Mouse (Mus musculus): ENCODE measurements around the gene Camkk2. TPM values are rescaled to one million over a fixed set of nuclear protein-coding genes. Genes with fewer than 3 reads are reported as not detected.

The Camkk2 gene
- 57.2 and 59.2 TPM in 2 replicates for polyA plus RNA-seq (2014; fragmentation: Nextera tagmentation; extraction: Ambion mirVana)

DNA sequence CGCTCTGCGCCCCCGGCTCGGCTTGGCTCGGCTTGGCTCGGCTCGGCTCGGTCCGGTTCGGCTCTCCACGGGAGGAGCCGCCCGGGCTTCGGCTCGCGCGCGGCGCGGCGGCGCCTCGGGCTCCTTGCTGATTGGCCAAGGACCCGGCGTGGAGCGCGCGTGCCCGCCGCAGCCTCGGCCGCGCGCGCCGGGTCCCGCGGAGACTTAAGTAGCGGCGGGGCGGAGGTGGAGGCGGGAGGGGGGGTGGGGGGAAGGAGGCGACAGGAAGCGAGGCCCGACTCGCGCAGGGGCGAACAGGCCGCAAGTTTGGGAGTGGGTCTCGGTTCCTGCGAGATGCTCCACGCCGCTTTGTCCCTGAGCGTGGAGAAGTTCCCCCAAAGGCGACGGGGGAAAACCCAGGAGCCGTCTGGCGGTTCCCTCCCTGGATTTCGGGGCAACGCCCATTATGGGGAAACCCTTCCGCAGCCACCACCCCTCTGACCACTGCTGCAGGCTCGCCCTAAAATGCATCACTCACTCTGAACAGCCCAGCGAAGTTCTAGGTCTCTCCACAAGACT, at the start of gene Camkk2:
Gene Camkk2 (minus strand): TSS at position 133 of the 558 bp plus-strand sequence.
- DNase-seq (ENCODE audit: low spot score) (peak; percentile 91), ATAC-seq (ENCODE audit: low FRiP score) (peak; percentile 88)
- Histone ChIP-seq H3K27ac (peak within 1 kb of the TSS; percentile 67), H3K27me3 (ENCODE audit: control insufficient read depth, insufficient read depth, low read length) (no peaks in the 10 kb centered on the region), H3K9ac (peak within 1 kb of the TSS; percentile 90), H3K4me2 (replicated peaks) (peak within 1 kb of the TSS; percentile 95), H3K4me3 (replicated peaks; ENCODE audit: low read length) (peak within 1 kb of the TSS; percentile 80), H3K4me1 (replicated peaks; ENCODE audit: control insufficient read depth, insufficient read depth, low read length) (0 out of 2 replicates have a peak, but pooled peaks cover 12% of the 10 kb centered on the region), H3K9me3 (ENCODE audit: control insufficient read depth, low read length) (no peaks in the 10 kb centered on the region), H3K36me3 (replicated peaks; ENCODE audit: control insufficient read depth, insufficient read depth) (no peaks in the 10 kb centered on the region)
- WGBS = 0% methylated on average over 53 of the region's 63 CpGs

GRCm38 (mm10) chr5:122825099-122825498, 45.9 kb upstream of the Camkk2 start:
- Histone ChIP-seq H3K4me3 (replicated peaks; ENCODE audit: low read length) (no peak overlapping the region), H3K36me3 (replicated peaks; ENCODE audit: control insufficient read depth, insufficient read depth) (no peaks in the 10 kb centered on the region), H3K27me3 (ENCODE audit: control insufficient read depth, insufficient read depth, low read length) (no peaks in the 10 kb centered on the region), H3K9me3 (ENCODE audit: control insufficient read depth, low read length) (no peaks in the 10 kb centered on the region), H3K4me2 (replicated peaks) (no peak overlapping the region), H3K27ac (no peak overlapping the region), H3K4me1 (replicated peaks; ENCODE audit: control insufficient read depth, insufficient read depth, low read length) (peaks cover 2% of the 10 kb centered on the region), H3K9ac (no peak overlapping the region)
- WGBS = 85% methylated on average over 8 of the region's 8 CpGs
- ATAC-seq (ENCODE audit: low FRiP score) = no peak
- no peak for DNase-seq (ENCODE audit: low spot score)

DNA sequence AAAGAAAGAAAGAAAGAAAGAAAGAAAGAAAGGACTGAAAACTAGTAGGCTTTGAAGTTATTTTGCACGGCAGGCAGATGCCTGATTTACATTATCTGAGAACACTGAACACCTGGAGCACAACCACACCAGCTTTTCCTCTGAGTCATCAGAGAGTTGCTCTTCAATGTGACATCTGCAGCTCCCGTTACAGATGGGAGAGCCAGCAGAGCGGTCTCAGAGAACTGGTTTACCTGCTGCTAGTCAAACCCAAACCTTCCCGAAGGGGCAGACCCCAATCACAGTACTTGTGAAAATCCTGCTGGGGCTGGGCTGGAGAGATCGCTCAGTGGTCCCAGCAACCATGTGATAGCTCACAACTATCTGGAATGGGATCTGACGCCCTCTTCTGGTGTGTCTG, 45.2 kb upstream of the Camkk2 start:
- peaks cover under 1% of the 10 kb centered on the region; the same call in 1 of the 2 replicates for H3K36me3 ChIP-seq (replicated peaks; ENCODE audit: control insufficient read depth, insufficient read depth)
- no peak for ATAC-seq (ENCODE audit: low FRiP score)
- H3K4me2 ChIP-seq (replicated peaks) = no peak overlapping the region
- no peak overlapping the region for H3K27ac ChIP-seq
- no peaks in the 10 kb centered on the region for H3K27me3 ChIP-seq (ENCODE audit: control insufficient read depth, insufficient read depth, low read length)
- H3K9ac ChIP-seq = no peak overlapping the region
- no peaks in the 10 kb centered on the region for H3K9me3 ChIP-seq (ENCODE audit: control insufficient read depth, low read length)
- H3K4me3 ChIP-seq (replicated peaks; ENCODE audit: low read length) = no peak overlapping the region
- DNase-seq (ENCODE audit: low spot score) = no peak
- H3K4me1 ChIP-seq (replicated peaks; ENCODE audit: control insufficient read depth, insufficient read depth, low read length) = peaks cover 9% of the 10 kb centered on the region
- WGBS = 67% methylated on average over 6 of the region's 6 CpGs

DNA sequence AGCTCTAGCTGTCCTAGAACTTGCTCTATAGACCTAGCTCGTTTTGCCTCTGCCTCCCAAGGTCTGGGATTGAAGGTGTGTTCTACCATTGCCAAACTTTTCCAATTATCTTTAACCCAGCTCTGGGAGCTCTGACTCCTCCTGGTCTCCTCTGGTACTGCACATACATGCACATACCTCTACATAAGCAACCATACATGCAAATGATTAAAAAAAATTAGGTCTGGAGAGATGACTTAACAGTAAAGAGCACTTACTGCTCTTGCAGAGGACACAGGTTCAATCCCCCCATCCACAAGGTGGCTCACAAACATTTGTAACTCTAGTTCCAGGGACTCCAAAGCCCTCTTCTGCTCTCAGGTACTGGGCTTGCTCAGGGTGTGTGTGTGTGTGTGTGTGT, 44.8 kb upstream of the Camkk2 start:
- Histone ChIP-seq H3K27ac (no peak overlapping the region), H3K27me3 (ENCODE audit: control insufficient read depth, insufficient read depth, low read length) (no peaks in the 10 kb centered on the region), H3K9ac (no peak overlapping the region), H3K4me3 (replicated peaks; ENCODE audit: low read length) (no peak overlapping the region), H3K9me3 (ENCODE audit: control insufficient read depth, low read length) (no peaks in the 10 kb centered on the region), H3K4me2 (replicated peaks) (no peak overlapping the region), H3K4me1 (replicated peaks; ENCODE audit: control insufficient read depth, insufficient read depth, low read length) (peaks cover 13% of the 10 kb centered on the region), H3K36me3 (replicated peaks; ENCODE audit: control insufficient read depth, insufficient read depth) (peaks cover 6% of the 10 kb centered on the region; the same call in 1 of the 2 replicates)
- no peak for DNase-seq (ENCODE audit: low spot score)
- WGBS = 62% methylated on average over 1 of the region's 1 CpGs
- no peak for ATAC-seq (ENCODE audit: low FRiP score)

GRCm38 (mm10) chr5:122822441-122822840, 43.2 kb upstream of the Camkk2 start:
- Histone ChIP-seq H3K27ac (no peak overlapping the region), H3K4me1 (replicated peaks; ENCODE audit: control insufficient read depth, insufficient read depth, low read length) (peaks cover 13% of the 10 kb centered on the region), H3K36me3 (replicated peaks; ENCODE audit: control insufficient read depth, insufficient read depth) (peaks cover 21% of the 10 kb centered on the region), H3K27me3 (ENCODE audit: control insufficient read depth, insufficient read depth, low read length) (no peaks in the 10 kb centered on the region), H3K4me3 (replicated peaks; ENCODE audit: low read length) (no peak overlapping the region), H3K9me3 (ENCODE audit: control insufficient read depth, low read length) (no peaks in the 10 kb centered on the region), H3K9ac (no peak overlapping the region), H3K4me2 (replicated peaks) (no peak overlapping the region)
- WGBS = 91% methylated on average over 4 of the region's 4 CpGs
- DNase-seq (ENCODE audit: low spot score) (no peak), ATAC-seq (ENCODE audit: low FRiP score) (no peak)

- Histone ChIP-seq H3K36me3 (replicated peaks; ENCODE audit: control insufficient read depth, insufficient read depth) (peaks cover 29% of the 10 kb centered on the region), H3K27ac (peak overlapping the region; percentile 93), H3K4me3 (replicated peaks; ENCODE audit: low read length) (peak overlapping the region; percentile 62), H3K4me2 (replicated peaks) (peak overlapping the region; percentile 72), H3K27me3 (ENCODE audit: control insufficient read depth, insufficient read depth, low read length) (no peaks in the 10 kb centered on the region), H3K4me1 (replicated peaks; ENCODE audit: control insufficient read depth, insufficient read depth, low read length) (peaks cover 13% of the 10 kb centered on the region), H3K9me3 (ENCODE audit: control insufficient read depth, low read length) (no peaks in the 10 kb centered on the region), H3K9ac (peak overlapping the region; percentile 72)
- WGBS = under 1% methylated on average over 10 of the region's 10 CpGs
- ATAC-seq (ENCODE audit: low FRiP score) (peak; percentile 47), DNase-seq (ENCODE audit: low spot score) (no peak)
Measured at GRCm38 (mm10) chr5:122821524-122821885, 42.3 kb upstream of the Camkk2 start.

DNA sequence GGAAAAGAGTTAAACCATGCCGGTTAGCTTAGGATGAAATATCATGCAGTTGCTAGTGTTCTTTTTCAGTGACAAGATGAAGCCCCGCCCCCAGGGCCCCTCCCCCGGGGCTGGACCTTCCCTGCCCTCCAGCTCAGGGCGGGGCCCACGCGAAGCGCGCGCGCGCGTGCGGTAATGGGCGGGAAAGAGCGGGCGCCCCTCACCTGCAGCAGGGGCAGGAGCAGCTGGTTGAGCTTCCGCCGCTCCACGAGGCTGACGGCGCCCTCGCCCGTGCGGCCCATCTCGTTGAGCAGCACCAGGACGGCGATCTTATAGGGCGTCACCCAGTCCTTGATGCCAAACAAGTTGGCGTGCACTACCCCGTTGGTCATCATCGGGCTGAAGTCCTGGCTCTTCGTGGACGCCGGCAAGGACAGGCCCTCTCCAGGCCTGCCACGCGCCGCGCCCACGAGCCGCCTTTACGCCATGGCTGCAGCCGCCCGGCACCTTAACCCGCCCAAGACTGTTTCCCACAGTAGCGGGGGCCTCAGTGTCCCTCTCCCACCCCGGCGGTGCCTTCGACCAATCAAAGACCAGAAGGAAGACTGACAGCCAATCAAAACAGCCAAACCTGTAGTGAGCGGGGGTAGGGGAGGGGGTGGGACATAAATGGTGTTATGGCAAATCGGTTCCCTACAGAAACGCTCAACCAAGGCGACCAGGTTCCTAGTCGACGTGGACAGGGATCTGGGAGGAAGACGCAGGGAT, 41.7 kb upstream of the Camkk2 start, which contains the start of gene Anapc5:
Gene Anapc5 (minus strand): TSS at position 563 of the 747 bp plus-strand sequence.
- H3K4me1 ChIP-seq (replicated peaks; ENCODE audit: control insufficient read depth, insufficient read depth, low read length) = peaks cover 13% of the 10 kb centered on the region
- peak within 1 kb of the TSS; percentile 72 for H3K4me2 ChIP-seq (replicated peaks)
- peaks cover 35% of the 10 kb centered on the region for H3K36me3 ChIP-seq (replicated peaks; ENCODE audit: control insufficient read depth, insufficient read depth)
- ATAC-seq (ENCODE audit: low FRiP score) = peak; percentile 100
- DNase-seq (ENCODE audit: low spot score) = peak; percentile 92
- no peaks in the 10 kb centered on the region for H3K27me3 ChIP-seq (ENCODE audit: control insufficient read depth, insufficient read depth, low read length)
- peak within 1 kb of the TSS; percentile 93 for H3K27ac ChIP-seq
- H3K9ac ChIP-seq = peak within 1 kb of the TSS; percentile 72
- H3K4me3 ChIP-seq (replicated peaks; ENCODE audit: low read length) = peak within 1 kb of the TSS; percentile 62
- WGBS = 0% methylated on average over 55 of the region's 55 CpGs
- H3K9me3 ChIP-seq (ENCODE audit: control insufficient read depth, low read length) = no peaks in the 10 kb centered on the region

- H3K4me2 ChIP-seq (replicated peaks) = no peak overlapping the region
- no peaks in the 10 kb centered on the region for H3K9me3 ChIP-seq (ENCODE audit: control insufficient read depth, low read length)
- H3K9ac ChIP-seq = no peak overlapping the region
- no peaks in the 10 kb centered on the region for H3K4me1 ChIP-seq (replicated peaks; ENCODE audit: control insufficient read depth, insufficient read depth, low read length)
- no peak overlapping the region for H3K27ac ChIP-seq
- H3K36me3 ChIP-seq (replicated peaks; ENCODE audit: control insufficient read depth, insufficient read depth) = peaks cover 96% of the 10 kb centered on the region
- whole genome bisulfite sequencing = 84% methylated on average over 3 of the region's 3 CpGs
- H3K4me3 ChIP-seq (replicated peaks; ENCODE audit: low read length) = no peak overlapping the region
- ATAC-seq (ENCODE audit: low FRiP score) (no peak), DNase-seq (ENCODE audit: low spot score) (no peak)
- no peaks in the 10 kb centered on the region for H3K27me3 ChIP-seq (ENCODE audit: control insufficient read depth, insufficient read depth, low read length)
Measured at GRCm38 (mm10) chr5:122812699-122813098, 33.5 kb upstream of the Camkk2 start.

GRCm38 (mm10) chr5:122811364-122812079, 32.3 kb upstream of the Camkk2 start:
- DNase-seq (ENCODE audit: low spot score) (peak; percentile 73), ATAC-seq (ENCODE audit: low FRiP score) (no peak)
- Histone ChIP-seq H3K4me1 (replicated peaks; ENCODE audit: control insufficient read depth, insufficient read depth, low read length) (no peaks in the 10 kb centered on the region), H3K4me3 (replicated peaks; ENCODE audit: low read length) (no peak overlapping the region), H3K9me3 (ENCODE audit: control insufficient read depth, low read length) (no peaks in the 10 kb centered on the region), H3K9ac (no peak overlapping the region), H3K36me3 (replicated peaks; ENCODE audit: control insufficient read depth, insufficient read depth) (peaks cover 97% of the 10 kb centered on the region), H3K27ac (no peak overlapping the region), H3K27me3 (ENCODE audit: control insufficient read depth, insufficient read depth, low read length) (no peaks in the 10 kb centered on the region), H3K4me2 (replicated peaks) (no peak overlapping the region)
- 95% methylated on average over 9 of the region's 9 CpGs for WGBS
